In genomic region chr5:137627991-137628390, GRCm38 (mm10) we compare ENCODE assay signal across 7 mouse cellular contexts. TPM values are rescaled to one million over a fixed set of nuclear protein-coding genes. Genes with fewer than 3 reads are reported as not detected.
DNase-seq lines count a peak whose midpoint lies in the region; ATAC-seq and TF ChIP-seq lines count a peak whose summit lies in the region.

No protein-coding gene starts in this region.

- H3K79me3 ChIP-seq in C2C12 (ENCODE audit: low read depth): peaks cover 29% of the 10 kb centered on the region

- no peaks in the 10 kb centered on the region for H3K27me3 ChIP-seq in C2C12 (ENCODE audit: control insufficient read depth, insufficient read depth, insufficient read length)
- no peaks in the 10 kb centered on the region for H3K27me3 ChIP-seq in ES-Bruce4 (ENCODE audit: control insufficient read depth, insufficient read depth, low read length, poor library complexity, severe bottlenecking)
- H3K27me3 ChIP-seq in forebrain, embryonic 16.5 days (replicated peaks; ENCODE audit: control insufficient read depth, insufficient read depth, low read length): no peaks in the 10 kb centered on the region
- no peaks in the 10 kb centered on the region for H3K27me3 ChIP-seq in limb, embryonic 10.5 days (ENCODE audit: low read depth, poor library complexity, severe bottlenecking)
- no peaks in the 10 kb centered on the region for H3K27me3 ChIP-seq in midbrain, postnatal 0 days (ENCODE audit: insufficient read depth, low read length)

- H3K36me3 ChIP-seq in C2C12 (ENCODE audit: control insufficient read depth, insufficient read depth): peaks cover 7% of the 10 kb centered on the region
- H3K36me3 ChIP-seq in ES-Bruce4 (ENCODE audit: control insufficient read depth, insufficient read depth, low read length, poor library complexity, severe bottlenecking): no peaks in the 10 kb centered on the region
- no peaks in the 10 kb centered on the region for H3K36me3 ChIP-seq in forebrain, embryonic 16.5 days (ENCODE audit: control insufficient read depth, insufficient read depth)
- peaks cover 16% of the 10 kb centered on the region for H3K36me3 ChIP-seq in limb, embryonic 10.5 days
- H3K36me3 ChIP-seq in midbrain, postnatal 0 days (ENCODE audit: insufficient read depth, low read length): no peaks in the 10 kb centered on the region

- H3K27ac ChIP-seq in ES-Bruce4 (ENCODE audit: insufficient read depth, low read length): peak overlapping the region; percentile 76
- H3K27ac ChIP-seq in forebrain, embryonic 16.5 days (ENCODE audit: low read length): peak overlapping the region; percentile 94
- peak overlapping the region; percentile 94 for H3K27ac ChIP-seq in limb, embryonic 10.5 days
- peak overlapping the region; percentile 72 for H3K27ac ChIP-seq in midbrain, postnatal 0 days (ENCODE audit: low read depth, low read length)

- WGBS in forebrain, embryonic 16.5 days: 1% methylated on average over 9 of the region's 9 CpGs
- 6% methylated on average over 9 of the region's 9 CpGs for WGBS in limb, embryonic 10.5 days
- WGBS in midbrain, postnatal 0 days: 2% methylated on average over 9 of the region's 9 CpGs

- no peaks in the 10 kb centered on the region for H3K4me1 ChIP-seq in ES-Bruce4 (ENCODE audit: control insufficient read depth, insufficient read depth, low read length)
- H3K4me1 ChIP-seq in forebrain, embryonic 16.5 days (replicated peaks; ENCODE audit: control insufficient read depth, insufficient read depth, low read length): peaks cover 26% of the 10 kb centered on the region
- peaks cover 66% of the 10 kb centered on the region for H3K4me1 ChIP-seq in limb, embryonic 10.5 days
- H3K4me1 ChIP-seq in midbrain, postnatal 0 days (ENCODE audit: insufficient read depth, low read length): peaks cover 10% of the 10 kb centered on the region

- peak overlapping the region; percentile 84 for H3K4me2 ChIP-seq in forebrain, embryonic 16.5 days (ENCODE audit: low read length)
- H3K4me2 ChIP-seq in midbrain, postnatal 0 days (ENCODE audit: low read depth, low read length, poor library complexity, severe bottlenecking): peak overlapping the region; percentile 59

- no peaks in the 10 kb centered on the region for H3K9me3 ChIP-seq in ES-Bruce4 (replicated peaks; ENCODE audit: control insufficient read depth, insufficient read depth, low read length, poor library complexity, severe bottlenecking)
- H3K9me3 ChIP-seq in forebrain, embryonic 16.5 days (ENCODE audit: control insufficient read depth, low read length): no peaks in the 10 kb centered on the region
- no peaks in the 10 kb centered on the region for H3K9me3 ChIP-seq in limb, embryonic 10.5 days (replicated peaks)
- no peaks in the 10 kb centered on the region for H3K9me3 ChIP-seq in midbrain, postnatal 0 days (ENCODE audit: low read length)

- TF ChIP-seq CTCF in C2C12 (IDR thresholded peaks at IDR 0.05; ENCODE audit: control insufficient read depth, insufficient read depth, insufficient read length) (no peak), ES-Bruce4 (IDR thresholded peaks at IDR 0.05; ENCODE audit: low read depth, low read length) (no peak)
- TF ChIP-seq CTCF in midbrain, postnatal 0 days (IDR thresholded peaks at IDR 0.05): peak; percentile 31; the same call in 1 of the 2 replicates

- ATAC-seq in forebrain, embryonic 16.5 days: no peak
- no peak for ATAC-seq in midbrain, postnatal 0 days (ENCODE audit: low FRiP score)

- peaks cover 40% of the 10 kb centered on the region for H3K79me2 ChIP-seq in C2C12 (ENCODE audit: control insufficient read depth, insufficient read depth)

- no peak for TF ChIP-seq EP300 in ES-Bruce4 (IDR thresholded peaks at IDR 0.05; ENCODE audit: insufficient read depth, low read depth, low read length)

- H3K9ac ChIP-seq in ES-Bruce4 (ENCODE audit: low read depth, poor library complexity, severe bottlenecking): peak overlapping the region; percentile 66
- H3K9ac ChIP-seq in forebrain, embryonic 16.5 days (replicated peaks; ENCODE audit: low read depth, low read length): peak overlapping the region; percentile 79
- H3K9ac ChIP-seq in midbrain, postnatal 0 days (replicated peaks; ENCODE audit: low read length, poor library complexity, severe bottlenecking): peak overlapping the region; percentile 50

- H3K4me3 ChIP-seq in C2C12 (ENCODE audit: insufficient read depth, poor library complexity, severe bottlenecking) (peak overlapping the region; percentile 39), ES-Bruce4 (ENCODE audit: low read depth, low read length) (peak overlapping the region; percentile 84)
- H3K4me3 ChIP-seq in forebrain, embryonic 16.5 days (replicated peaks; ENCODE audit: low read length): peak overlapping the region; percentile 77
- H3K4me3 ChIP-seq in limb, embryonic 10.5 days: peak overlapping the region; percentile 86
- peak overlapping the region; percentile 43 for H3K4me3 ChIP-seq in midbrain, postnatal 0 days (ENCODE audit: low read depth, low read length)

- TF ChIP-seq POLR2A in ES-Bruce4 (IDR thresholded peaks at IDR 0.05; ENCODE audit: insufficient read depth, low read length): no peak

- DNase-seq in limb, embryonic 10.5 days (ENCODE audit: low spot score): no peak
- no peak for DNase-seq in midbrain, postnatal 0 days (ENCODE audit: low spot score)
- DNase-seq in urinary bladder, adult 2 months (ENCODE audit: low spot score): no peak
- no peak for DNase-seq in cerebellum, postnatal 25 days

- H3ac ChIP-seq in C2C12 (ENCODE audit: control insufficient read depth, insufficient read length, low read depth): peak overlapping the region; percentile 3

TF ChIP-seq in C2C12, 6 proteins besides CTCF, POLR2A, EP300 and RAD21:
- TF ChIP-seq MYOG (IDR thresholded peaks at IDR 0.05; ENCODE audit: control insufficient read depth, extremely low read depth, insufficient read length): no peak
- no peak for TF ChIP-seq MYOD1 (IDR thresholded peaks at IDR 0.05; ENCODE audit: control insufficient read depth, insufficient read length, low read depth)
- TF ChIP-seq USF1 (IDR thresholded peaks at IDR 0.05; ENCODE audit: low read depth): no peak
- TF ChIP-seq CEBPB (IDR thresholded peaks at IDR 0.05; ENCODE audit: low read depth): no peak
- TF ChIP-seq FOSL1 (IDR thresholded peaks at IDR 0.05; ENCODE audit: insufficient read depth, low read length, poor library complexity, severe bottlenecking): no peak
- no peak for TF ChIP-seq MAX (IDR thresholded peaks at IDR 0.05)

RNA-seq across cellular contexts. Expression of gene Fbxo24, which starts 0.8 kb away (rescaled TPM):
- polyA plus RNA-seq in C2C12 (2012; fragmentation: generic; extraction: Trizol) (0.29 TPM), ES-Bruce4 (2011; ENCODE audit: insufficient read depth, insufficient read length, low read depth, missing spikeins) (0.48 and 0.94 TPM in 2 replicates)
- polyA plus RNA-seq in forebrain, embryonic 16.5 days (2015; fragmentation: Nextera tagmentation; extraction: Ambion mirVana): 0.23 and 0.25 TPM in 2 replicates
- polyA plus RNA-seq in limb, embryonic 10.5 days (2016; fragmentation: Nextera tagmentation; extraction: Ambion mirVana): 0.11 and 0.60 TPM in 2 replicates
- total RNA-seq in midbrain, postnatal 0 days (2014; rRNA removed): 0.28 TPM in 1 of 2 replicates, not detected in the other
- polyA plus RNA-seq in midbrain, postnatal 0 days (2015; fragmentation: Nextera tagmentation; extraction: Ambion mirVana): 0.09 and 0.10 TPM in 2 replicates
- polyA plus RNA-seq in urinary bladder, adult 2 months (2012; rRNA removed): 0.81 and 0.94 TPM in 2 replicates

RNA-seq across cellular contexts. Expression of gene Lrch4, which starts 0.9 kb away (rescaled TPM):
- polyA plus RNA-seq in C2C12 (2012; fragmentation: generic; extraction: Trizol) (27.5 TPM), ES-Bruce4 (2011; ENCODE audit: insufficient read depth, insufficient read length, low read depth, missing spikeins) (25.1 and 28.6 TPM in 2 replicates)
- polyA plus RNA-seq in forebrain, embryonic 16.5 days (2015; fragmentation: Nextera tagmentation; extraction: Ambion mirVana): 19.1 and 19.3 TPM in 2 replicates
- polyA plus RNA-seq in limb, embryonic 10.5 days (2016; fragmentation: Nextera tagmentation; extraction: Ambion mirVana): 25.9 and 32.2 TPM in 2 replicates
- 13.1 and 14.5 TPM in 2 replicates for total RNA-seq in midbrain, postnatal 0 days (2014; rRNA removed)
- 13.1 and 15.9 TPM in 2 replicates for polyA plus RNA-seq in midbrain, postnatal 0 days (2015; fragmentation: Nextera tagmentation; extraction: Ambion mirVana)
- polyA plus RNA-seq in urinary bladder, adult 2 months (2012; rRNA removed): 17.4 and 19.6 TPM in 2 replicates

RNA-seq across cellular contexts. Expression of gene Gm20605, which starts 1.0 kb away (rescaled TPM):
- polyA plus RNA-seq in C2C12 (2012; fragmentation: generic; extraction: Trizol): 5.0 TPM
- polyA plus RNA-seq in ES-Bruce4 (2011; ENCODE audit: insufficient read depth, insufficient read length, low read depth, missing spikeins): 5.4 and 9.0 TPM in 2 replicates
- 5.1 and 8.7 TPM in 2 replicates for polyA plus RNA-seq in forebrain, embryonic 16.5 days (2015; fragmentation: Nextera tagmentation; extraction: Ambion mirVana)
- 12.6 and 14.8 TPM in 2 replicates for polyA plus RNA-seq in limb, embryonic 10.5 days (2016; fragmentation: Nextera tagmentation; extraction: Ambion mirVana)
- 0.99 and 4.1 TPM in 2 replicates for total RNA-seq in midbrain, postnatal 0 days (2014; rRNA removed)
- polyA plus RNA-seq in midbrain, postnatal 0 days (2015; fragmentation: Nextera tagmentation; extraction: Ambion mirVana): 4.4 and 6.5 TPM in 2 replicates
- 22.7 and 24.6 TPM in 2 replicates for polyA plus RNA-seq in urinary bladder, adult 2 months (2012; rRNA removed)

RNA-seq across cellular contexts. Expression of gene Sap25, which starts 13.1 kb away (rescaled TPM):
- polyA plus RNA-seq in C2C12 (2012; fragmentation: generic; extraction: Trizol): 4.4 TPM
- 5.0 and 7.9 TPM in 2 replicates for polyA plus RNA-seq in ES-Bruce4 (2011; ENCODE audit: insufficient read depth, insufficient read length, low read depth, missing spikeins)
- polyA plus RNA-seq in forebrain, embryonic 16.5 days (2015; fragmentation: Nextera tagmentation; extraction: Ambion mirVana): 5.2 and 10.4 TPM in 2 replicates
- polyA plus RNA-seq in limb, embryonic 10.5 days (2016; fragmentation: Nextera tagmentation; extraction: Ambion mirVana): 8.0 and 9.7 TPM in 2 replicates
- total RNA-seq in midbrain, postnatal 0 days (2014; rRNA removed): 3.3 and 4.9 TPM in 2 replicates
- polyA plus RNA-seq in midbrain, postnatal 0 days (2015; fragmentation: Nextera tagmentation; extraction: Ambion mirVana): 3.2 TPM in 2 replicates
- 41.4 and 41.6 TPM in 2 replicates for polyA plus RNA-seq in urinary bladder, adult 2 months (2012; rRNA removed)

RNA-seq across cellular contexts. Expression of gene Pcolce, which starts 14.4 kb away (rescaled TPM):
- polyA plus RNA-seq in C2C12 (2012; fragmentation: generic; extraction: Trizol) (651 TPM), ES-Bruce4 (2011; ENCODE audit: insufficient read depth, insufficient read length, low read depth, missing spikeins) (49.2 and 60.6 TPM in 2 replicates)
- polyA plus RNA-seq in forebrain, embryonic 16.5 days (2015; fragmentation: Nextera tagmentation; extraction: Ambion mirVana): 10.6 and 18.3 TPM in 2 replicates
- polyA plus RNA-seq in limb, embryonic 10.5 days (2016; fragmentation: Nextera tagmentation; extraction: Ambion mirVana): 153 and 165 TPM in 2 replicates
- total RNA-seq in midbrain, postnatal 0 days (2014; rRNA removed): 18.6 and 19.4 TPM in 2 replicates
- polyA plus RNA-seq in midbrain, postnatal 0 days (2015; fragmentation: Nextera tagmentation; extraction: Ambion mirVana): 16.7 and 19.6 TPM in 2 replicates
- polyA plus RNA-seq in urinary bladder, adult 2 months (2012; rRNA removed): 305 and 309 TPM in 2 replicates
